Mouse (Mus musculus): ENCODE results near the gene Gpr27. TPM values are rescaled to one million over a fixed set of nuclear protein-coding genes. Genes with fewer than 3 reads are reported as not detected.
A peak's percentile ranks its signal among the peaks of the same experiment; 100 is the strongest.

Gene Gpr27
- polyA plus RNA-seq, 1 experiment from 2014 or later, result 1.6 TPM

- H3K27me3 ChIP-seq (ENCODE audit: control insufficient read depth, insufficient read depth, low read length), result peaks cover 56% of the 10 kb centered on the region
Measured at GRCm38 (mm10) chr6:99726576-99727303, 34.3 kb downstream of the Gpr27 start.

DNA sequence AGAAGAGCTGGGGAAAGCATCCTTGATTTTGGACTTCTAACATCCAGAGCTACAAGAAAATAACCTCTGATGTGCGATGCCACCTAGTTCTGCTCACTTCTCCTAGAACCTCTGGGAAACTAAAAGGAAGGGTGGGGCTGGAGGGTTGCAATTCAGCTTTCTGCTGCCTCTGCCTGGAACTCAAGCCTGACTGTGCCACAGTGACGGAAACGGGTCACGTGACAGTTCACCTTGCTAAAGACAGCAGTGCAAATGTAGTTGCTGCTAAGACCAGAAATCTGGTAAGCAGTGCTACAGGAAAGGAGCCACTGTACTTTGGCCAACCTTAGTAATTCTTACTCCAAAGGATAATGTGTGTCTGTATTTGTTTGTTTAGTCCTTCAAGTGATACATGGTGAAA lies 37.4 kb downstream of the Gpr27 start:
- Histone ChIP-seq H3K9me3 (ENCODE audit: control insufficient read depth, low read length) (no peaks in the 10 kb centered on the region), H3K4me3 (ENCODE audit: control insufficient read depth in 1 of 2, insufficient read depth in 1 of 2, low read depth in 1 of 2, low read length in 2 of 2) (no peak overlapping the region), H3K4me1 (ENCODE audit: control insufficient read depth in 2 of 2, insufficient read depth in 2 of 2, low read length in 2 of 2) (peaks cover 4 to 13% of the 10 kb centered on the region in 2 experiments; a peak in 2 of 4 replicates), H3K36me3 (ENCODE audit: control insufficient read depth, insufficient read depth, low read length) (no peaks in the 10 kb centered on the region), H3K4me2 (ENCODE audit: low read length) (no peak overlapping the region), H3K9ac (ENCODE audit: low read length) (no peak overlapping the region), H3K27ac (replicated peaks in 1 of 2; ENCODE audit: control insufficient read depth in 1 of 2, insufficient read depth in 1 of 2, low read depth in 2 of 2, low read length in 2 of 2) (no peak overlapping the region), H3K27me3 (ENCODE audit: control insufficient read depth, insufficient read depth, low read length) (peaks cover 46% of the 10 kb centered on the region)
- 83% methylated on average over 4 of the region's 4 CpGs for WGBS
- no peak for ATAC-seq (ENCODE audit: insufficient number of reproducible peaks, insufficient read depth, low FRiP score, low read depth)

More at GRCm38 (mm10) chr6:99726576-99727303, 34.3 kb downstream of the Gpr27 start:
- H3K9me3 ChIP-seq (ENCODE audit: control insufficient read depth, low read length), result no peaks in the 10 kb centered on the region
- H3K27ac ChIP-seq (replicated peaks in 1 of 2; ENCODE audit: control insufficient read depth in 1 of 2, insufficient read depth in 1 of 2, low read depth in 2 of 2, low read length in 2 of 2), result no peak overlapping the region
- peak overlapping the region; percentile 80 for H3K4me2 ChIP-seq (ENCODE audit: low read length)
- H3K4me1 ChIP-seq (ENCODE audit: control insufficient read depth in 2 of 2, insufficient read depth in 2 of 2, low read length in 2 of 2), result peaks cover 4 to 13% of the 10 kb centered on the region in 2 experiments; a peak in 2 of 4 replicates
- no peak for ATAC-seq (ENCODE audit: insufficient number of reproducible peaks, insufficient read depth, low FRiP score, low read depth)
- H3K4me3 ChIP-seq (ENCODE audit: control insufficient read depth in 1 of 2, insufficient read depth in 1 of 2, low read depth in 1 of 2, low read length in 2 of 2), result peak overlapping the region; percentile 41 to 51
- H3K36me3 ChIP-seq (ENCODE audit: control insufficient read depth, insufficient read depth, low read length), result no peaks in the 10 kb centered on the region
- H3K9ac ChIP-seq (ENCODE audit: low read length), result peak overlapping the region; percentile 54
- 6% methylated on average over 22 of the region's 22 CpGs for WGBS

DNA sequence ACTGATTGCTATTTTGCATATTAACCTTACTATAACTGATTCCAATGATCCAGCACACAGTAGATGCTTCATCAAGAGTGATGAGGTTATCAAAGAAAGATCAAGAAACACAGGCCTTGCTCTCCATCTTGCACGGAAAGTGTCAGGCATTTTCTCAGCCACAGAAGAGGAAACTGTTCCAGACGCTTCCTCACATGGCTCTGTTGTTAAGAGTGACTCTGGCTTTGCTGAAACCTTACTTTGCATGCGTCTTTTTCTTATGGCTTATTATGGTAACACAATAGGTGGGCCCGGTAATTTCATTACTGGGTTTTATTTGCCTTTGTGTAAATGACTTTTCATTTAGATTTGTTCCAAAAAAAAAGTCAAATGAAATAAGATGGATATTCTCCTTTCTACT lies 39.4 kb downstream of the Gpr27 start:
- no peak for ATAC-seq (ENCODE audit: insufficient number of reproducible peaks, insufficient read depth, low FRiP score, low read depth)
- Histone ChIP-seq H3K27ac (replicated peaks in 1 of 2; ENCODE audit: control insufficient read depth in 1 of 2, insufficient read depth in 1 of 2, low read depth in 2 of 2, low read length in 2 of 2) (no peak overlapping the region), H3K9me3 (ENCODE audit: control insufficient read depth, low read length) (no peaks in the 10 kb centered on the region), H3K4me1 (ENCODE audit: control insufficient read depth in 2 of 2, insufficient read depth in 2 of 2, low read length in 2 of 2) (0 out of 4 replicates have a peak, but pooled peaks cover 0 to under 1% of the 10 kb centered on the region in 2 experiments), H3K27me3 (ENCODE audit: control insufficient read depth, insufficient read depth, low read length) (peaks cover 26% of the 10 kb centered on the region), H3K9ac (ENCODE audit: low read length) (no peak overlapping the region), H3K4me3 (ENCODE audit: control insufficient read depth in 1 of 2, insufficient read depth in 1 of 2, low read depth in 1 of 2, low read length in 2 of 2) (no peak overlapping the region), H3K4me2 (ENCODE audit: low read length) (no peak overlapping the region), H3K36me3 (ENCODE audit: control insufficient read depth, insufficient read depth, low read length) (no peaks in the 10 kb centered on the region)
- WGBS, result 71% methylated on average over 4 of the region's 4 CpGs

GRCm38 (mm10) chr6:99732673-99733072 lies 40.2 kb downstream of the Gpr27 start:
- peaks cover 19% of the 10 kb centered on the region for H3K27me3 ChIP-seq (ENCODE audit: control insufficient read depth, insufficient read depth, low read length)
- no peak overlapping the region for H3K9ac ChIP-seq (ENCODE audit: low read length)
- no peak overlapping the region for H3K4me3 ChIP-seq (ENCODE audit: control insufficient read depth in 1 of 2, insufficient read depth in 1 of 2, low read depth in 1 of 2, low read length in 2 of 2)
- H3K9me3 ChIP-seq (ENCODE audit: control insufficient read depth, low read length), result no peaks in the 10 kb centered on the region
- ATAC-seq (ENCODE audit: insufficient number of reproducible peaks, insufficient read depth, low FRiP score, low read depth), result no peak
- no peaks in the 10 kb centered on the region for H3K4me1 ChIP-seq (ENCODE audit: control insufficient read depth in 2 of 2, insufficient read depth in 2 of 2, low read length in 2 of 2)
- no peak overlapping the region for H3K27ac ChIP-seq (replicated peaks in 1 of 2; ENCODE audit: control insufficient read depth in 1 of 2, insufficient read depth in 1 of 2, low read depth in 2 of 2, low read length in 2 of 2)
- H3K36me3 ChIP-seq (ENCODE audit: control insufficient read depth, insufficient read depth, low read length), result no peaks in the 10 kb centered on the region
- no peak overlapping the region for H3K4me2 ChIP-seq (ENCODE audit: low read length)
- WGBS, result 84% methylated on average over 8 of the region's 8 CpGs

DNA sequence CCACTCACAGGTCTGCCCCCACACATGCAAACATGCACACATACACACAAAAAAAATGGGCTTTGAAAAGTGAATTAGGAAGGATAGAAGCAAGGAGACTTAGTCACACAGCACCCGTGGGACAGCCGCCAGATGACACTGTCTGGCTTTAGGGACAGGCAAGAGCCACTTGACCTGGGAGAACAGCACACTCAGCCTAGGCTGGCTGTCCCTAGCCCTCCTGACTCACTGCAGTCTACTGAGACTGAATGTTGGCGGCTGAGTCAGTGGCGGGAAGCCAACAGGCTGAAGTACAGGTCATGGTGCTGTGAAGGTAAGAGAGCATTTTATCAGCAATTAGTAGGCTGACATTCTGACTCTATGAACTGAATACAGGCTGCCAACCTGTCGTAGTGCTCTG lies 42.2 kb downstream of the Gpr27 start:
- Histone ChIP-seq H3K9ac (ENCODE audit: low read length) (no peak overlapping the region), H3K4me1 (ENCODE audit: control insufficient read depth in 2 of 2, insufficient read depth in 2 of 2, low read length in 2 of 2) (no peaks in the 10 kb centered on the region), H3K27ac (replicated peaks in 1 of 2; ENCODE audit: control insufficient read depth in 1 of 2, insufficient read depth in 1 of 2, low read depth in 2 of 2, low read length in 2 of 2) (no peak overlapping the region), H3K4me2 (ENCODE audit: low read length) (no peak overlapping the region), H3K4me3 (ENCODE audit: control insufficient read depth in 1 of 2, insufficient read depth in 1 of 2, low read depth in 1 of 2, low read length in 2 of 2) (no peak overlapping the region), H3K9me3 (ENCODE audit: control insufficient read depth, low read length) (no peaks in the 10 kb centered on the region), H3K27me3 (ENCODE audit: control insufficient read depth, insufficient read depth, low read length) (peaks cover 7% of the 10 kb centered on the region; the same call in 1 of the 2 replicates), H3K36me3 (ENCODE audit: control insufficient read depth, insufficient read depth, low read length) (no peaks in the 10 kb centered on the region)
- ATAC-seq (ENCODE audit: insufficient number of reproducible peaks, insufficient read depth, low FRiP score, low read depth), result no peak
- 43% methylated on average over 5 of the region's 5 CpGs for WGBS

- Histone ChIP-seq H3K9ac (ENCODE audit: low read length) (no peak overlapping the region), H3K27ac (replicated peaks in 1 of 2; ENCODE audit: control insufficient read depth in 1 of 2, insufficient read depth in 1 of 2, low read depth in 2 of 2, low read length in 2 of 2) (no peak overlapping the region), H3K4me1 (ENCODE audit: control insufficient read depth in 2 of 2, insufficient read depth in 2 of 2, low read length in 2 of 2) (no peaks in the 10 kb centered on the region), H3K9me3 (ENCODE audit: control insufficient read depth, low read length) (no peaks in the 10 kb centered on the region), H3K27me3 (ENCODE audit: control insufficient read depth, insufficient read depth, low read length) (no peaks in the 10 kb centered on the region), H3K4me3 (ENCODE audit: control insufficient read depth in 1 of 2, insufficient read depth in 1 of 2, low read depth in 1 of 2, low read length in 2 of 2) (no peak overlapping the region), H3K36me3 (ENCODE audit: control insufficient read depth, insufficient read depth, low read length) (no peaks in the 10 kb centered on the region), H3K4me2 (ENCODE audit: low read length) (no peak overlapping the region)
- ATAC-seq (ENCODE audit: insufficient number of reproducible peaks, insufficient read depth, low FRiP score, low read depth), result no peak
- 78% methylated on average over 3 of the region's 3 CpGs for WGBS
Measured at GRCm38 (mm10) chr6:99742866-99743265, 50.4 kb downstream of the Gpr27 start.
